Mouse (Mus musculus): ENCODE data around the gene Glyctk. TPM values are rescaled to one million over a fixed set of nuclear protein-coding genes. Genes with fewer than 3 reads are reported as not detected.

Gene Glyctk
- polyA plus RNA-seq (2015; fragmentation: Nextera tagmentation; extraction: Ambion mirVana): 2.8 and 3.1 TPM in 2 replicates

DNA sequence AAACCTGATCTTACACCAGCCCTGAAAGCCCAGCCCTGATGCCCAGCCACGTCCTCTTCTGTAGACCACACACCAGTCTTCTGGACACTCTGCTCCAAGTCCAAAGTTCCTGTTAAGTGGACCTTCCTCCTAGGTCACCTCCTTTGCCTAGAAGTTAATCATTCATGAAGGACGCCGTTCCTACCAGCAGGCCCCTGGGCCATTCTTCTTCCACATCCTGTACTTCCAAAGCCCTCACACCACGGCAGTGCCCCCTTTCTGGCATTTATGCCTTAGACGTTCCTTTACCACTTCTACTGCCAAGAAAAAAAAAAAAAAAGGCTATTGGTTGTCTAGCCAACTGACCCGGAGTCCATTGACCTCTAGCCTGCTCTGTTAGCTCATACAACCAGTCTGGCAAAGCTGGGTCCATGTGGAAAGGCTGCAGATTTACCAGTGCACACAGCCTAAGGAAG is at the start of gene Glyctk:
TSS of gene Glyctk (minus strand) at position 102 of the 455 bp plus-strand sequence.
- H3K9me3 ChIP-seq: no peaks in the 10 kb centered on the region
- WGBS: 69% methylated on average over 6 of the region's 6 CpGs
- no peak within 1 kb of the TSS for H3K4me2 ChIP-seq
- H3K27ac ChIP-seq: no peak within 1 kb of the TSS
- H3K4me3 ChIP-seq (replicated peaks): no peak within 1 kb of the TSS
- H3K36me3 ChIP-seq: no peaks in the 10 kb centered on the region
- no peaks in the 10 kb centered on the region for H3K27me3 ChIP-seq (replicated peaks)
- H3K4me1 ChIP-seq: no peaks in the 10 kb centered on the region
- ATAC-seq (ENCODE audit: insufficient read depth, low FRiP score, low read depth): no peak
- H3K9ac ChIP-seq: no peak within 1 kb of the TSS

DNA sequence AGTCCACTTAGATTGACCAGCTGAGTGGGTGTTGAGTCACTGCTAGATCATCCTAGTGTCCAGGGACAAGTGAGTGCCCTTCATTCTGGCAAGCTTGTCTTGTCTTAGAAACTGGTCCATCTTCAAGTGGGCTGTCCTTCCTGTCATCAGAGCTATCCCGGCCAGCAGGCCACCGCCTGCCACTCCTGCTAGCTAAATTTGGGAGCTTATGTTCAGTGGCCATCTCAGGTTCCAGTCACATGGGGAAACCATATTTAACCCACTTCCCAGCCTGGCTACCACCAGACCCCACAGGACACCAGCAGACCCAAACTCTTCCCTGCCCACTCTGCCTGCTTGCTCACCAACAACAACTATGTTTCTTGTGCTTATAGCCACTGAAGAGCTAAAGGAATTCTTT is 48.6 kb upstream of the Glyctk start:
- ATAC-seq (ENCODE audit: insufficient read depth, low FRiP score, low read depth): no peak
- no peak overlapping the region for H3K27ac ChIP-seq
- H3K9ac ChIP-seq: no peak overlapping the region
- H3K4me2 ChIP-seq: no peak overlapping the region
- WGBS: 81% methylated on average over 2 of the region's 2 CpGs
- no peak overlapping the region for H3K4me3 ChIP-seq (replicated peaks)
- H3K27me3 ChIP-seq (replicated peaks): no peaks in the 10 kb centered on the region
- H3K36me3 ChIP-seq: no peaks in the 10 kb centered on the region
- H3K4me1 ChIP-seq: peaks cover 27% of the 10 kb centered on the region
- no peaks in the 10 kb centered on the region for H3K9me3 ChIP-seq

DNA sequence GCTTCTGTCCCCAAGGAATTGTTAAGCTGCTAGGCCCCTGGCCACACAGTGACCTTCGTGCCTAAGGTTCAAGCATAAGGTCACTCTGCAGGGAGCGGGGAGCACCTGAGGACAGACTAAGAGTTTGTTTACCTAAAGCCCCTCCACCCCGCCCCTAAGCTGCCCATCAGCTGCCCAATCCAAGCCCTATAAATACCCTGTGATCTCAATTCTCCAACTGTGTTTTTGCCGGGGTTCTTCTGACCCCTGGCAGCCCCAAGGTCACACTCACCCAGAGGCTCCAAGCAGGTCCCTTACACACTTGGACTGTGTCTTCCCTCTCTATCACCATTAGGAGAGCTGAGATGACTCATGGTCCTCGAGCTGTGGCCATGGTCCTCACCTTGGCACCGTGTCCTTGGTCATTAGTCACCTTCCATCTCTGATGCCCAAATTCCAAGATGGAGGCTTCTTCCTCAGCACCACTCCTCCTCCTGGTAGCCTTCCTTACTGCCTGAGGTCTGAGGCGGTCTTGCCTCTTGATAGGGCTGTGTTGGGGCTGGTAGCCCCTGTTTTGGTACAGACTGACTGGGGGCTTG is 47.9 kb upstream of the Glyctk start:
- Histone ChIP-seq H3K36me3 (no peaks in the 10 kb centered on the region), H3K9me3 (no peaks in the 10 kb centered on the region), H3K27me3 (replicated peaks) (no peaks in the 10 kb centered on the region), H3K27ac (no peak overlapping the region), H3K4me3 (replicated peaks) (no peak overlapping the region), H3K9ac (no peak overlapping the region), H3K4me2 (no peak overlapping the region), H3K4me1 (peaks cover 20% of the 10 kb centered on the region)
- WGBS: 68% methylated on average over 7 of the region's 7 CpGs
- ATAC-seq (ENCODE audit: insufficient read depth, low FRiP score, low read depth): no peak

DNA sequence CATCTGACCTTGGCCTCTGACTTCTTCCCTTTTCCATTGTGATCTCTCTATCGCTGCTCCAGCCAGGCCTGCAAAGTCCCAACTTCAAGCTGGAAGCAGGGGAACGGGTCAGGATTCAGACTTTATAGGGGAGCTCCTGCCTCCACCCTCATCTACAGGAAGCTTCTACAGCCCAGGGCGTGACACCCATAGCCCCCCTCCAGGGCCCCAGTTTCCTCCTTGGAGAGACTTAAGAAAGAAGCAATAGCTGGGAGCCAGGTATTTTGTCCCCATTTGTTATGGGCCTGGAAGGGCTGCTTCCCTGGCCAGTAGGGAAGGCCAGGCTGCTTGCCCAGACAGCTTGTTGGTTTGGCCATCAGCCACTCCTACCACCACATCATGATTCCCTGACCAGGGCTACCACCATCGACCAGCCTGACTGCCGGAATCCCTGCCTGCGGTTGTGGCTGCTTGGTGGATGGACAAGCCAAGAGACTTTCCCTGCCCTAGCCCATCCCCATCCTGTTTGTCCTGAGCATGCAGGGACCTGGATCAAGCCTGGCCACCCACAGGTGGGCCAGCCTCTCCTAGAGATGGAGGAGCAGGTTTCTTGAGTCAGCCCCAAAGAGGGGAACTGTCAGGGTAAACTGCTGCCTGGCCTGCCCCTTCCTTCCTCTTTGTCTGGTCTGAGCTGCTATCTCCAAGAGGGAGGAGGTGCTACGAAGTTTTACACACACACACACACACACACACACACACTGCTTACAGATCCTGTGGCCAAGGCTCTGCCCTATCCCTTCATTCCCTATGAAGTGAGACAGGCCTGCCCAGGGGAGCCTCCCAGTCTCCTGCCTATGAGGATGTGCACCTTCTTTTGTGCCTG is 46.3 kb upstream of the Glyctk start:
- WGBS: 68% methylated on average over 7 of the region's 7 CpGs
- H3K4me1 ChIP-seq: peaks cover 26% of the 10 kb centered on the region

DNA sequence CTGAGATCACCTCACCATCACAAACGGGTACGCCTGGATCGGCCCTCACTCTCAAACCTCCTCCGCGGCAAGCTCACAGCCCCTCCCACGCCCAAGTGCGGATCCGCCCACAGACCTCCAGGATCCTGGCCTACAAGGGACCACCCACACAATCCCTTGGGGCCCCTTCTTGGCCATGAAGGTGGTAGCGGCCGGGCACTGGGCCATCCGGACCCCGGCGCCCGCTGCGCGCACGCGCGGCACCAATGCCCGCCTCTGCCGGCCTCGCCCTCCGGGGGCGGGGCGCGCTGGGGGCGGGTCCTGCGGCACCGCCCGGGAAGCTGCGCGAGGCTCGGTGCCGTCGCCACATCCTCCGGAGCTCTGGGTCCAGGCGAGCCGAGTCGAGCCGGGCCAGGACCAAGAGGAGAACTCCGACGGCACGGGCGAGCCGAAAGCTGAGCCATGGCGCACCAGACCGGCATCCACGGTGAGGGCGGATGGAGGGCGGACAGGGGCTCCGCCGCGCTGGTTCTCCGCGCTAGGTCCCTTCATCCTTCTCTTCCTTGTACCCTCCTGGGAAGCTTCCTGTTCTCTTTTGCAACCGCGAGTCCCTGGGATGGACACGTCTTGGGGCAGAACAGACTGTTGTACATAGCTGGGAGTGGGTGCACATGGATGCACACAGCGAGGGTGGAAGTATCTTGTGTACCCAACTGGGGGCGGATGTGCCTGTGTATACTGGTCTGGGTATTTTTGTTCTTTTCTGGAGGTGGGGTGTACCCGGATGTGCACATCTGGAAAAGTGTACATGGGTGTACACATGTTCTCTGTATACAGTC is 45.1 kb upstream of the Glyctk start, which contains the start of gene Twf2:
TSS of gene Twf2 (plus strand) at position 290 of the 818 bp plus-strand sequence.
- peak within 1 kb of the TSS; percentile 51; the same call in 1 of the 2 replicates for H3K9ac ChIP-seq
- peak within 1 kb of the TSS; percentile 71 for H3K4me3 ChIP-seq (replicated peaks)
- H3K27me3 ChIP-seq (replicated peaks): no peaks in the 10 kb centered on the region
- H3K4me1 ChIP-seq: peaks cover 33% of the 10 kb centered on the region
- WGBS: under 1% methylated on average over 61 of the region's 61 CpGs
- H3K36me3 ChIP-seq: no peaks in the 10 kb centered on the region
- no peaks in the 10 kb centered on the region for H3K9me3 ChIP-seq
- H3K4me2 ChIP-seq: peak within 1 kb of the TSS; percentile 69
- H3K27ac ChIP-seq: peak within 1 kb of the TSS; percentile 82
- ATAC-seq (ENCODE audit: insufficient read depth, low FRiP score, low read depth): peak; percentile 89

More for the DNA sequence above, 46.3 kb upstream of the Glyctk start:
- no peak overlapping the region for H3K9ac ChIP-seq
- no peaks in the 10 kb centered on the region for H3K27me3 ChIP-seq (replicated peaks)
- peak overlapping the region; percentile 69 for H3K4me2 ChIP-seq
- H3K4me3 ChIP-seq (replicated peaks): peak overlapping the region; percentile 71
- no peaks in the 10 kb centered on the region for H3K9me3 ChIP-seq
- H3K27ac ChIP-seq: peak overlapping the region; percentile 82
- ATAC-seq (ENCODE audit: insufficient read depth, low FRiP score, low read depth): no peak
- no peaks in the 10 kb centered on the region for H3K36me3 ChIP-seq

DNA sequence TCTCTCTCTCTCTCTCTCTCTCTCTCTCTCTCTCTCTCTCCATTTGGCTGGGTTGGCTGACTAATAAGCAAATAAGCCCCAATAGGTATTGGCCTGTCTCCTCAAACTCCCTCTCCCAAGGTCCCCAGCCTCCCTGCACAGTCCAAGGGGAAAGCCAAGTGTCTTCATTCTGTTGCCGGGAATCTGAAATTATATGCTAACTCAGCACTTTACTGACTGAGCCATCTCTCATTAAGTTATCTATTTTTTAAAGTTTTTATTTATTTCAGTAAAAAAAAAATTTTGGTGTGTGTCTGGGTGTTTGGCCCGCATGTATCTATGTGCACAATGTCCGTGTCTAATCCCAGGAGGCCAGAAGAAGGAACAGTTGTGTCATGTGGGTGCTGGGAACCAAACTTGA is 44.0 kb upstream of the Glyctk start:
- H3K9me3 ChIP-seq: no peaks in the 10 kb centered on the region
- H3K4me3 ChIP-seq (replicated peaks): peak overlapping the region; percentile 71; the same call in 1 of the 2 replicates
- ATAC-seq (ENCODE audit: insufficient read depth, low FRiP score, low read depth): no peak
- H3K4me2 ChIP-seq: no peak overlapping the region; the same call in 1 of the 2 replicates
- peaks cover 39% of the 10 kb centered on the region for H3K4me1 ChIP-seq
- H3K27me3 ChIP-seq (replicated peaks): no peaks in the 10 kb centered on the region
- WGBS: 79% methylated on average over 3 of the region's 3 CpGs
- no peaks in the 10 kb centered on the region for H3K36me3 ChIP-seq
- H3K9ac ChIP-seq: no peak overlapping the region
- peak overlapping the region; percentile 4; the same call in 1 of the 2 replicates for H3K27ac ChIP-seq

DNA sequence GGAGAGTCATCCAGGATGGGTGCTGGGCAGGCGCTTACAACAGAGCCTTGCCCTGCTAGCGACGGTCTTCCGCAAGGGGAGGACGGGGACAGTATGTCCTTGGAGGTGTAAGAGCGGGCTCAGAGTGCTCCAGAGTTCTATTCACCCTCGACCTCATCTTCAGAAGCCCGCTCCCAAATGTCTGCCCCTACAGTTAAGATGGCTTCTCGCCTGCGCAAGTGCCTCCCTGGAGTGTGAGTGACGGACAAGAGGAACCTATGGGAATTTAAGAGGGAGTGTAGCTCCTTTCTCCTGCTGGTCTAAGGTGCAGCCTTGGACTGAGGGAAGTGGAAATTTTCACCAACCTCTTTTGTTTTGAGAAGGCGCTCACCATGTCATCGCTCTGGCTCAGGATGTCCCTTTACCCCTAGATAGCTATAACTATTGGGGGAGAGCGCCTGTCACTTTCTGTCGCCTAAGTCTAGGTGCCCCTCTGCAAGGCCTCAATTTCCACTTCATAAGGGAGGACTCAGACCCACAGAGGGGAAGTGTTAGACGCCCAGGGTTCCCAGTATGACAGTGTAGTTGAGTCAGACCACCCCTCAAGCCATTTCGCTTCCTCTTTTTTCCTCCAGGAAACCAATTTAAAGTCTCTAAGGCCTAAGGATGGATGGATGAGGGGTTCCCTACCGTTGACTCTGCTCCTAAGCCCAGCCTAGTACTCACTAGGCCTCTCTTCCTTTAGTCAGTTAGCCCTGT is 41.8 kb upstream of the Glyctk start, which contains the start of gene Ppm1m:
TSS of gene Ppm1m (minus strand) at position 212 of the 738 bp plus-strand sequence.
- WGBS: 50% methylated on average over 18 of the region's 18 CpGs
- Histone ChIP-seq H3K36me3 (peaks cover 9% of the 10 kb centered on the region), H3K4me1 (peaks cover 37% of the 10 kb centered on the region), H3K27me3 (replicated peaks) (no peaks in the 10 kb centered on the region), H3K9me3 (no peaks in the 10 kb centered on the region), H3K4me2 (peak within 1 kb of the TSS; percentile 63), H3K4me3 (replicated peaks) (peak within 1 kb of the TSS; percentile 65), H3K9ac (peak within 1 kb of the TSS; percentile 54), H3K27ac (peak within 1 kb of the TSS; percentile 49)
- 0 out of 2 replicates have a peak, but pooled peaks have one; percentile 1 for ATAC-seq (ENCODE audit: insufficient read depth, low FRiP score, low read depth)

DNA sequence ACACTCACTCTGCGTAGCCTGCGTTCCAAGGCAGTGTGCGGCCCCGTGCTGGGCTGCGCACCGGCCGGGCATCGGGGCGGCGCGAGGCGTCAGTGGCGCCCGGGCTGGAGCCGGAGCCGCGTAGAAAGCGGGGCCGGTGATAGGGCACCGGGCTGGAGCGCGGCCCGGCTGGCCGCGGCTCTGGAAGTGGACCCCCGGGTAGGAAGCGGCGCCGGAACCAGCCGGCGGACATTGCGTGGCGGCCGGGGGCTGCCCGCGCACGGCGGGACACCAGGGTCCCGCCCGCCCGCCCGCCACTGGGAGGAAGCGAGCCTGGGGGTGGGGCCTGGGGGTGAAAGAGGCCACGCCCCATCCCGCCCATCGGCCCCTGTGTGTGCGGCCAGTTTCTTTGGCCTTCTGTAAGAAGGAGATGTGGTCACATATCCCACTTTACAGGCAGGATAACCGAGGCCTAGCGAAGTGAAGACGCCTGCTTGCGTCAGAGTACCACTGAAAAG is 41.1 kb upstream of the Glyctk start:
- H3K9ac ChIP-seq: peak overlapping the region; percentile 54
- no peaks in the 10 kb centered on the region for H3K9me3 ChIP-seq
- H3K27me3 ChIP-seq (replicated peaks): no peaks in the 10 kb centered on the region
- peak overlapping the region; percentile 49 for H3K27ac ChIP-seq
- peaks cover 9% of the 10 kb centered on the region for H3K36me3 ChIP-seq
- peak overlapping the region; percentile 63 for H3K4me2 ChIP-seq
- H3K4me3 ChIP-seq (replicated peaks): peak overlapping the region; percentile 65
- peak; percentile 34 for ATAC-seq (ENCODE audit: insufficient read depth, low FRiP score, low read depth)
- peaks cover 31% of the 10 kb centered on the region for H3K4me1 ChIP-seq
- WGBS: under 1% methylated on average over 50 of the region's 51 CpGs

DNA sequence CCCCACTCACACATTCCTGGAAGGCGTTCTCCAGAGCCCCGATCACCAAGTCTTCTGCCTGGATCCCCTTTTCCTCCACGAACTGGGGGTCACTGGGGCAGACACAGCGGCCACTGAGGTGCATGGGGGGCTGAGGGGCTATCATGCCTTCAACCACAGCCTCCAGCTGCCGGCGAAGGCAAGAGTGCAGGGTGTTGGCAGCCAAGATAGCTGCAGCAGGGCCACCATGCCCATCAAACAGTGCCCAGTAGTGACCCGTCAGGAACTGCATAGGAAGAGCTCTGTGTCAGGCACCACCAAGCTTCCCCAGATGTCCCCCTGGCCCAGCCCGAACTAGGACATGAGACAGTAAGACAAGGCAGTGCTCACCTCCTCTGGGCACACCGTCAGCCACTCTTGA is 39.8 kb upstream of the Glyctk start:
- Histone ChIP-seq H3K27me3 (replicated peaks) (no peaks in the 10 kb centered on the region), H3K4me3 (replicated peaks) (peak overlapping the region; percentile 65; the same call in 1 of the 2 replicates), H3K9me3 (no peaks in the 10 kb centered on the region), H3K4me1 (peaks cover 23% of the 10 kb centered on the region), H3K36me3 (peaks cover 9% of the 10 kb centered on the region), H3K27ac (no peak overlapping the region), H3K9ac (no peak overlapping the region), H3K4me2 (peak overlapping the region; percentile 63)
- ATAC-seq (ENCODE audit: insufficient read depth, low FRiP score, low read depth): no peak
- 90% methylated on average over 9 of the region's 9 CpGs for WGBS

DNA sequence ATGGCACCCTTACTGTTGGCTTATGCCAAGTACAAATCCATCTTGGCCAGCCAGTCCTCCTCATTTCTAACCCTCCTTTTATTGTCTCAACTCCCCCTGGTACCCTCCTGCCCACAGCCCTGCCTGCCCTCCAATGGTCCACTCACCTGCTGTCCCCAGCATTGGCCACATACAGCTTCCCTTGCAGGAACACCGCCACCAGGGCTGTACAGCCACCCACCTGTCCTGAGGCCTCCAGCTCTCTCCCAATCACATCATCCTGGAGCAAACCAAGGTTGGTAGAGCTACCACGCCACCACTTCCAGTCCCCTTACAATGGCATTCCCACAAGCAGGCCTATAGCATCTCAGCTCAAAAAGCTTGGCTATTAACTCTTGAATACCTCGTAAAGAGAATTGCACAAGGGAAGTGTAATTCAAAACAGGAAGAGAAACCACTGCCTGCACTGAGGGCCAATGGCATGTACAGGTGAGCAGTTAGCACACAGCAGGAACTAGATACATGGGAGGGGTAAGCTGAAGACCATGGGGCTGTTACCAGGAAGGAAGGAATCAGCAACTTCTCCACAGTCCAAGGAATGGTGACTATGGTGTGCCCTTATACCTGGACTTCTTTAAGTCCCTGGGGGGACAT is 39.3 kb upstream of the Glyctk start:
- Histone ChIP-seq H3K9ac (no peak overlapping the region), H3K27ac (no peak overlapping the region), H3K4me3 (replicated peaks) (no peak overlapping the region), H3K36me3 (peaks cover 11% of the 10 kb centered on the region), H3K27me3 (replicated peaks) (no peaks in the 10 kb centered on the region), H3K4me1 (peaks cover 20% of the 10 kb centered on the region), H3K9me3 (no peaks in the 10 kb centered on the region), H3K4me2 (peak overlapping the region; percentile 63; the same call in 1 of the 2 replicates)
- WGBS: 88% methylated on average over 3 of the region's 3 CpGs
- ATAC-seq (ENCODE audit: insufficient read depth, low FRiP score, low read depth): no peak

All from stomach, embryonic 15.5 days (tissue).